Comparison of ENCODE assay signal across 21 mouse cellular contexts in the genomic region with DNA sequence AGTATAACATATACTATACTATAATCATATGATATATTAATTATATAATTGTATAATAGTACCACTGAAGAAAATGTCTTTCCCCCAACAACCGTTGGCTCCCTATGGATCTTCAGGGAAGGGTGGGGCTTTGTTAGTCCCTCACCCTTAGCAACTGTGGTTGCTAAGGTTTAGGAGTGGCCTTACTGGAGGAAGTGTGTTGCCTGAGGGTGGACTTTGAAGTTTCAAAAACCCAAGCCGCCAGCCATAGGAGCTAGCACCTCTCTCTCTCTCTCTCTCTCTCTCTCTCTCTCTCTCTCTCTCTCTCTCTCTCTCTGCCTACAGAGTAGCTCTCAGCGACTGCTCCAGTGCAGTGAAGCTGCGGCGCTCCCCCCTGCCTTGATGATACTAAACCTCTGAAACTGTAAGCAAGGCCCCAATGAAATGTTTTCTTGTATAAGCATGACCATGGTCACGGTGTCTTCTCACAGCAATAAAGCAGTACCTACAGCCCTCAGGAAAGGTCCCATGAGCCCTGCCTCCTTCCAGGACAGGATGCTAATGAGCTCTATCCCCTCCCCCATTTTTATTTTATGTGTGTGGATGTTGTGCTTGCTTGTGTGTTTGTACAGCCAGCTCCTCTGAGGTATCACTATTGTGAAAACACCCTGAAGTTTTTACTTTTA. TPM values are rescaled to one million over a fixed set of nuclear protein-coding genes. Genes with fewer than 3 reads are reported as not detected.
DNase-seq lines count a peak whose midpoint lies in the region; ATAC-seq and TF ChIP-seq lines count a peak whose summit lies in the region.
"Had no signal": no experiment of that assay in that cellular context is flagged by ENCODE, and none has a peak within 500 bp of the region (broad histone marks: within the 10 kb centered on the region; RNA-seq: fewer than 3 reads in every experiment).

No protein-coding gene starts in this region.

- no peak for TF ChIP-seq CTCF in E14TG2a.4 (conservative IDR thresholded peaks at IDR 0.05; ENCODE audit: low read length)

- H3K4me1 ChIP-seq in heart, embryonic 13.5 days, result peaks cover 40% of the 10 kb centered on the region
- H3K4me1 ChIP-seq in heart, embryonic 11.5 days (ENCODE audit: control insufficient read depth, insufficient read depth, low read length), result peaks cover 18% of the 10 kb centered on the region
- peaks cover 55% of the 10 kb centered on the region for H3K4me1 ChIP-seq in E14TG2a.4 (replicated peaks; ENCODE audit: low read depth, low read length)
- H3K4me1 ChIP-seq in stomach, embryonic 14.5 days (ENCODE audit: control insufficient read depth, insufficient read depth, low read length), result no peaks in the 10 kb centered on the region
- no peaks in the 10 kb centered on the region for H3K4me1 ChIP-seq in kidney, embryonic 16.5 days (ENCODE audit: insufficient read depth, low read length)
- H3K4me1 ChIP-seq: embryonic facial prominence, embryonic 15.5 days; liver, embryonic 12.5 days; neural tube, embryonic 13.5 days had no signal

- WGBS in heart, embryonic 13.5 days, result 41% methylated on average over 6 of the region's 6 CpGs
- WGBS in heart, embryonic 11.5 days (ENCODE audit: insufficient replicate concordance), result 45% methylated on average over 6 of the region's 6 CpGs
- WGBS in stomach, embryonic 14.5 days, result 44% methylated on average over 6 of the region's 6 CpGs
- 27% methylated on average over 6 of the region's 6 CpGs for WGBS in kidney, embryonic 16.5 days

- no peak overlapping the region for H3K4me2 ChIP-seq in heart, embryonic 13.5 days
- H3K4me2 ChIP-seq in heart, embryonic 11.5 days, result no peak overlapping the region
- H3K4me2 ChIP-seq in stomach, embryonic 14.5 days (replicated peaks; ENCODE audit: low read depth, low read length), result no peak overlapping the region
- H3K4me2 ChIP-seq in kidney, embryonic 16.5 days (replicated peaks; ENCODE audit: low read depth, low read length), result no peak overlapping the region
- H3K4me2 ChIP-seq: embryonic facial prominence, embryonic 15.5 days; limb, embryonic 12.5 days; liver, embryonic 12.5 days; lung, embryonic 14.5 days; neural tube, embryonic 13.5 days had no signal

- H3K27ac ChIP-seq in heart, embryonic 13.5 days (replicated peaks), result peak overlapping the region; percentile 10; the same call in 1 of the 2 replicates
- no peak overlapping the region for H3K27ac ChIP-seq in heart, embryonic 11.5 days (ENCODE audit: low read depth, low read length)
- no peak overlapping the region for H3K27ac ChIP-seq in stomach, embryonic 14.5 days (ENCODE audit: low read length)
- no peak overlapping the region for H3K27ac ChIP-seq in kidney, embryonic 16.5 days (ENCODE audit: low read length)
- H3K27ac ChIP-seq: embryonic facial prominence, embryonic 15.5 days; limb, embryonic 12.5 days; liver, embryonic 12.5 days; midbrain, embryonic 10.5 days; neural tube, embryonic 13.5 days had no signal

- H3K4me3 ChIP-seq in heart, embryonic 13.5 days, result no peak overlapping the region
- no peak overlapping the region for H3K4me3 ChIP-seq in heart, embryonic 11.5 days (ENCODE audit: low read depth, low read length)
- H3K4me3 ChIP-seq in E14TG2a.4 (replicated peaks; ENCODE audit: low read length), result peak overlapping the region; percentile 54; the same call in 1 of the 2 replicates
- H3K4me3 ChIP-seq in stomach, embryonic 14.5 days (ENCODE audit: low read depth, low read length), result no peak overlapping the region
- H3K4me3 ChIP-seq in kidney, embryonic 16.5 days (ENCODE audit: low read length), result no peak overlapping the region
- H3K4me3 ChIP-seq: embryonic facial prominence, embryonic 15.5 days; limb, embryonic 12.5 days; liver, embryonic 12.5 days; midbrain, embryonic 10.5 days; neural tube, embryonic 13.5 days had no signal

- no peak overlapping the region for H3K9ac ChIP-seq in heart, embryonic 13.5 days
- H3K9ac ChIP-seq in heart, embryonic 11.5 days (ENCODE audit: low read depth, low read length), result no peak overlapping the region
- no peak overlapping the region for H3K9ac ChIP-seq in stomach, embryonic 14.5 days (replicated peaks; ENCODE audit: low read depth, low read length)
- H3K9ac ChIP-seq in kidney, embryonic 16.5 days (replicated peaks; ENCODE audit: low read length), result no peak overlapping the region
- H3K9ac ChIP-seq: embryonic facial prominence, embryonic 15.5 days; limb, embryonic 12.5 days; liver, embryonic 12.5 days; lung, embryonic 14.5 days; neural tube, embryonic 13.5 days had no signal

- no peaks in the 10 kb centered on the region for H3K36me3 ChIP-seq in heart, embryonic 13.5 days
- H3K36me3 ChIP-seq in heart, embryonic 11.5 days (ENCODE audit: control insufficient read depth, insufficient read depth, low read length), result no peaks in the 10 kb centered on the region
- H3K36me3 ChIP-seq in E14TG2a.4 (ENCODE audit: insufficient read depth, low read length), result no peaks in the 10 kb centered on the region
- no peaks in the 10 kb centered on the region for H3K36me3 ChIP-seq in stomach, embryonic 14.5 days (ENCODE audit: control insufficient read depth, insufficient read depth, low read length)
- no peaks in the 10 kb centered on the region for H3K36me3 ChIP-seq in kidney, embryonic 16.5 days (ENCODE audit: insufficient read depth, low read length)
- H3K36me3 ChIP-seq: embryonic facial prominence, embryonic 15.5 days; limb, embryonic 12.5 days; liver, embryonic 12.5 days; midbrain, embryonic 10.5 days; neural tube, embryonic 13.5 days had no signal

- DNase-seq in R1 (ENCODE audit: low read depth, low spot score), result peak; percentile 88
- DNase-seq in ovary, postnatal 10 days (ENCODE audit: low spot score), result no peak
- DNase-seq: adrenal gland, postnatal 25 days; cerebellum, adult 18-20 months; cerebellum, postnatal 36 days; gastrocnemius, postnatal 10 days; kidney, adult 9 months; lung, embryonic 14.5 days; lung, postnatal 4 days; thymus, adult 18-20 months had no signal

- H3K27me3 ChIP-seq in heart, embryonic 13.5 days (replicated peaks), result no peaks in the 10 kb centered on the region
- H3K27me3 ChIP-seq in heart, embryonic 11.5 days (ENCODE audit: control insufficient read depth, insufficient read depth, low read length), result no peaks in the 10 kb centered on the region
- no peaks in the 10 kb centered on the region for H3K27me3 ChIP-seq in E14TG2a.4 (ENCODE audit: insufficient read depth, low read length)
- H3K27me3 ChIP-seq in stomach, embryonic 14.5 days (ENCODE audit: control insufficient read depth, insufficient read depth, low read length), result no peaks in the 10 kb centered on the region
- H3K27me3 ChIP-seq in kidney, embryonic 16.5 days (ENCODE audit: insufficient read depth, low read length), result no peaks in the 10 kb centered on the region
- H3K27me3 ChIP-seq: embryonic facial prominence, embryonic 15.5 days; limb, embryonic 12.5 days; liver, embryonic 12.5 days; neural tube, embryonic 13.5 days; Patski had no signal

- ATAC-seq in heart, embryonic 13.5 days (ENCODE audit: extremely low read depth, insufficient number of reproducible peaks, low FRiP score, low TSS enrichment), result no peak
- no peak for ATAC-seq in heart, embryonic 11.5 days (replicated peaks; ENCODE audit: insufficient number of reproducible peaks, low FRiP score, low TSS enrichment)
- peak; percentile 78; the same call in 1 of the 2 replicates for ATAC-seq in stomach, embryonic 14.5 days (ENCODE audit: insufficient number of reproducible peaks, insufficient read depth, low FRiP score, low read depth)
- ATAC-seq in kidney, embryonic 16.5 days (ENCODE audit: low FRiP score, low TSS enrichment), result no peak
- ATAC-seq: liver, embryonic 12.5 days; Patski had no signal

- H3K9me3 ChIP-seq in heart, embryonic 13.5 days, result no peaks in the 10 kb centered on the region
- H3K9me3 ChIP-seq in heart, embryonic 11.5 days (replicated peaks; ENCODE audit: control insufficient read depth, low read length), result 0 out of 2 replicates have a peak, but pooled peaks cover 2% of the 10 kb centered on the region
- no peaks in the 10 kb centered on the region for H3K9me3 ChIP-seq in E14TG2a.4 (ENCODE audit: low read length)
- H3K9me3 ChIP-seq in stomach, embryonic 14.5 days (ENCODE audit: control insufficient read depth, low read depth, low read length), result no peaks in the 10 kb centered on the region
- no peaks in the 10 kb centered on the region for H3K9me3 ChIP-seq in kidney, embryonic 16.5 days (ENCODE audit: low read length)
- H3K9me3 ChIP-seq: embryonic facial prominence, embryonic 15.5 days; limb, embryonic 12.5 days; liver, embryonic 12.5 days; midbrain, embryonic 10.5 days; neural tube, embryonic 13.5 days had no signal

RNA-seq across cellular contexts. Expression of a gene that starts 8.9 kb away (rescaled TPM):
- polyA plus RNA-seq in heart, embryonic 13.5 days (2015; fragmentation: Nextera tagmentation; extraction: Ambion mirVana), result 42.8 and 47.4 TPM in 2 replicates
- polyA plus RNA-seq in heart, embryonic 11.5 days (2014; fragmentation: Nextera tagmentation; extraction: Ambion mirVana), result 72.8 and 94.6 TPM in 2 replicates
- 113 and 117 TPM in 2 replicates for polyA plus RNA-seq in stomach, embryonic 14.5 days (2014; fragmentation: Nextera tagmentation; extraction: Ambion mirVana)
- polyA plus RNA-seq in kidney, embryonic 16.5 days (2015; fragmentation: Nextera tagmentation; extraction: Ambion mirVana), result 76.6 and 89.6 TPM in 2 replicates

RNA-seq across cellular contexts. Expression of a gene that starts 9.0 kb away (rescaled TPM):
- 255 and 274 TPM in 2 replicates for polyA plus RNA-seq in heart, embryonic 13.5 days (2015; fragmentation: Nextera tagmentation; extraction: Ambion mirVana)
- 337 and 363 TPM in 2 replicates for polyA plus RNA-seq in heart, embryonic 11.5 days (2014; fragmentation: Nextera tagmentation; extraction: Ambion mirVana)
- polyA plus RNA-seq in stomach, embryonic 14.5 days (2014; fragmentation: Nextera tagmentation; extraction: Ambion mirVana), result 360 and 371 TPM in 2 replicates
- 303 and 308 TPM in 2 replicates for polyA plus RNA-seq in kidney, embryonic 16.5 days (2015; fragmentation: Nextera tagmentation; extraction: Ambion mirVana)

RNA-seq across cellular contexts. Expression of a gene that starts 37.2 kb away (rescaled TPM):
- 11.7 and 12.4 TPM in 2 replicates for polyA plus RNA-seq in heart, embryonic 13.5 days (2015; fragmentation: Nextera tagmentation; extraction: Ambion mirVana)
- 11.8 and 12.4 TPM in 2 replicates for polyA plus RNA-seq in heart, embryonic 11.5 days (2014; fragmentation: Nextera tagmentation; extraction: Ambion mirVana)
- polyA plus RNA-seq in stomach, embryonic 14.5 days (2014; fragmentation: Nextera tagmentation; extraction: Ambion mirVana), result 15.0 and 16.3 TPM in 2 replicates
- polyA plus RNA-seq in kidney, embryonic 16.5 days (2015; fragmentation: Nextera tagmentation; extraction: Ambion mirVana), result 19.2 and 19.7 TPM in 2 replicates
